Mouse (Mus musculus) ES-E14 (cell line): ENCODE measurements around the gene Acox1. TPM values are rescaled to one million over a fixed set of nuclear protein-coding genes. Genes with fewer than 3 reads are reported as not detected.

Source experiments
- DNase-seq: peaks from one replicate; pipeline ENCODE4 v3.0.0-alpha.2; 2013; ENCODE audit warnings: low read depth, low spot score
- H3K27ac ChIP-seq: 2 replicates; pipeline ENCODE4 v1.5.1; 2012; ENCODE audit warnings: low read depth, mild to moderate bottlenecking, low read length, moderate library complexity, mixed read lengths; ENCODE audit not compliant: poor library complexity, insufficient read depth, severe bottlenecking
- H3K36me3 ChIP-seq: 2 replicates; pipeline ENCODE4 v1.6.1; 2012; ENCODE audit warnings: mild to moderate bottlenecking, low read length, moderate library complexity, mixed read lengths; ENCODE audit not compliant: control insufficient read depth, poor library complexity, insufficient read depth, severe bottlenecking
- H3K4me1 ChIP-seq, 2 experiments: fragments of 150-350 bp in 1 of 2; sonication (generic) in 1 of 2; 2 replicates each; pipeline ENCODE4 v1.6.1; 2012; ENCODE audit warnings: low read length in 2 of 2, mild to moderate bottlenecking in 1 of 2, mixed read lengths in 1 of 2; ENCODE audit not compliant: control insufficient read depth in 2 of 2, insufficient read depth in 2 of 2, poor library complexity in 1 of 2
- H3K4me3 ChIP-seq, 2 experiments: fragments of 150-350 bp in 1 of 2; sonication (generic) in 1 of 2; 2 replicates each; pipeline ENCODE4 v1.5.1; 2012; ENCODE audit warnings: low read length in 2 of 2, low read depth in 1 of 2, mild to moderate bottlenecking in 1 of 2, mixed read lengths in 1 of 2; ENCODE audit not compliant: insufficient read depth in 1 of 2, poor library complexity in 1 of 2, severe bottlenecking in 1 of 2
- H3K9ac ChIP-seq: 2 replicates; pipeline ENCODE4 v1.6.1; 2012; ENCODE audit warnings: low read depth, mild to moderate bottlenecking, low read length, mixed read lengths; ENCODE audit not compliant: poor library complexity, insufficient read depth, severe bottlenecking
- H3K9me3 ChIP-seq: fragments of 150-350 bp; sonication (generic); 2 replicates; pipeline ENCODE4 v1.6.1; 2012; ENCODE audit warnings: low read depth, mild to moderate bottlenecking, low read length; ENCODE audit not compliant: control insufficient read depth, insufficient read depth
- CHD2 ChIP-seq: IDR thresholded peaks from 2 replicates; pipeline ENCODE4 v1.6.1; 2014; ENCODE audit warnings: mild to moderate bottlenecking, low read depth, low read length, inconsistent platforms
- HCFC1 ChIP-seq: IDR thresholded peaks from 2 replicates; pipeline ENCODE4 v1.6.1; 2012; ENCODE audit warnings: low read length, inconsistent platforms, borderline replicate concordance; ENCODE audit not compliant: insufficient read depth
- MAFK ChIP-seq: IDR thresholded peaks from 2 replicates; pipeline ENCODE4 v1.6.1; 2014; ENCODE audit warnings: mild to moderate bottlenecking, low read depth, low read length, inconsistent platforms; ENCODE audit not compliant: insufficient read depth
- ZC3H11A ChIP-seq: IDR thresholded peaks from 2 replicates; pipeline ENCODE4 v1.6.1; 2012; ENCODE audit warnings: low read depth, mild to moderate bottlenecking, inconsistent platforms, low read length, borderline replicate concordance
- ZNF384 ChIP-seq: IDR thresholded peaks from 2 replicates; pipeline ENCODE4 v1.6.1; 2012; ENCODE audit warnings: low read depth, low read length, inconsistent platforms
- in situ Hi-C, 2 experiments: fragments of 600-800 bp; cut with MboI; formaldehyde crosslinking; loops; one replicate each; pipeline ENCODE4 v1.15.1; 2025; ENCODE audit warnings: low sequenced_read_pairs in 2 of 2, inconsistent platforms in 1 of 2; ENCODE audit not compliant: unreplicated experiment in 2 of 2
- total RNA-seq: library from RNA; depleted of rRNA; stranded (reverse); fragments of 300-350 nt; gene quantifications from 2 replicates; pipeline ENCODE4 v1.2.3, GENCODE M21; 2012

Acox1 gene
- total RNA-seq, 1 experiment: 16.5 TPM

DNA sequence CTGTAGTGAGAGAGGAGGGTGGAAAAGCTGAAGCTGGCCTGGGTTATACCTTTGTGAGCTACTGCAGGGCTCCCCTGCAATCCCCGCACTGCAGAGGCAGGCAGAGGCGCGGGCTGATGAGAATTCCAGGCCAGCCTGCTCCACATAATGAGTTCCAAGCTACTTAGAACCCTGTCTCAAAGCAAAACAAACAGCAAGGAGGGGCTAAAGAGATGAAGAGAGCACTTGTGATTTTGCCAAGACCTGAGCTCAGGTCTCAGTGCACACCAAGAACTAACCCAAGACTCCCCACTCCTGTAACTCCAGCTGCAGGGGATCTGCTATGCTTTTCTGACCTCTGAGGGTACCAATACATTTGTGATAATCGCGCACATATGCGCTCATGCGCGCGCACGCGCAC is 12.5 kb downstream of the Acox1 start:
- no peak for DNase-seq
- in situ Hi-C loops: no loop called here
- Histone ChIP-seq H3K27ac (no peak overlapping the region), H3K4me3 (no peak overlapping the region), H3K4me1 (peaks cover 2 to 4% of the 10 kb centered on the region in 2 experiments), H3K36me3 (no peaks in the 10 kb centered on the region; the same call in 1 of the 2 replicates), H3K9ac (no peak overlapping the region), H3K9me3 (no peaks in the 10 kb centered on the region)
- TF ChIP-seq ZNF384 (no peak), CHD2 (no peak), HCFC1 (no peak), ZC3H11A (no peak), MAFK (no peak)

DNA sequence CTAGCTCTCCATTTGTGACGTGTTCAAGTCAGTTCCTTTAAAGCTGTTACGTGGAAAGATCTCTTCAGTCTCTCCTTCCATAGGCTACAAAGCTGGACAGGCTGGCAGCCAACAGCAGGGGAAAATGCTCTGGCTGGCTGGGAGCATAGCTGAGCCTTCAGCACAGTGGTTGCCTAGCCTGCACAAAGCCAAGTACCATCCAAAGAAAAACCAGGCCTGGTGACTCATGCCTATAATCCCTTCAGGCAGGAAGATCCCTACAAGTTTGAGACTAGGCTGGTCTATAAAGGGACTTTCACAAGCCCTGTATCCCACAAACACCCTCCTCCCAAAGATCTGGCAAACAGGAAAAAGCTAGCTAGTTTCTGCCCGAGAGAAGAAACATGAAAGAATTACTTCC is 13.0 kb downstream of the Acox1 start:
- Histone ChIP-seq H3K36me3 (no peaks in the 10 kb centered on the region; the same call in 1 of the 2 replicates), H3K27ac (no peak overlapping the region), H3K9ac (no peak overlapping the region), H3K4me3 (no peak overlapping the region), H3K4me1 (peaks cover 2 to 4% of the 10 kb centered on the region in 2 experiments), H3K9me3 (no peaks in the 10 kb centered on the region)
- in situ Hi-C loops: no loop called here
- TF ChIP-seq MAFK (no peak), CHD2 (no peak)
- DNase-seq: no peak

GRCm38 (mm10) chr11:116178411-116179121 is 20.3 kb downstream of the Acox1 start:
- H3K27ac ChIP-seq: no peak overlapping the region
- H3K4me1 ChIP-seq: peaks cover 0 to 3% of the 10 kb centered on the region in 2 experiments; a peak in 1 of 4 replicates
- no peak for TF ChIP-seq ZNF384
- TF ChIP-seq CHD2: no peak
- no peak for TF ChIP-seq MAFK
- no peak for TF ChIP-seq ZC3H11A
- TF ChIP-seq HCFC1: no peak
- peak overlapping the region in 1 of 2 experiments; percentile 42; a peak in 2 of 4 replicates for H3K4me3 ChIP-seq
- peaks cover 11% of the 10 kb centered on the region; the same call in 1 of the 2 replicates for H3K36me3 ChIP-seq
- H3K9ac ChIP-seq: peak overlapping the region; percentile 34; the same call in 1 of the 2 replicates
- in situ Hi-C loops: no loop called here
- no peak for DNase-seq
- H3K9me3 ChIP-seq: no peaks in the 10 kb centered on the region

DNA sequence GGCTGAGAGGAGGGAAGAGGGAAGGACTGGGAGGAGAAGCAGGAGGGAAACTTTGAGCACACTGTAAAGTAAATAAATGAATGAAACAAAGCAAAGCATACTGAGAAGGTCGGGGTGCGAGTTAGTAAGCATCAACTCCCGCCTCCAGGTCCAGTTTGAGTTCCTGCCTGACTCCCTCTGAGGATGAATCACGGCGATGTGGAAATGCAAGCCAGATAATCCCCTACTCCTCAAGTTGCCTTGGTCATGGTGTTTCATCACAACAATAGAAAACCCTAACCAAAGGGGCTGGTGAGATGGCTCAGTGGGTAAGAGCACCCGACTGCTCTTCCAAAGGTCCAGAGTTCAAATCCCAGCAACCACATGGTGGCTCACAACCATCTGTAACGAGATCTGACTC is 22.8 kb downstream of the Acox1 start:
- no peak for DNase-seq
- in situ Hi-C loops: no loop called here
- H3K36me3 ChIP-seq: peaks cover 17% of the 10 kb centered on the region
- TF ChIP-seq HCFC1: no peak
- no peak for TF ChIP-seq CHD2
- TF ChIP-seq MAFK: no peak
- TF ChIP-seq ZNF384: no peak
- H3K4me3 ChIP-seq: no peak overlapping the region
- H3K27ac ChIP-seq: no peak overlapping the region
- H3K4me1 ChIP-seq: peaks cover 0 to 3% of the 10 kb centered on the region in 2 experiments; a peak in 1 of 4 replicates
- no peaks in the 10 kb centered on the region for H3K9me3 ChIP-seq
- H3K9ac ChIP-seq: no peak overlapping the region
